Mouse (Mus musculus) macrophage (primary cell): Measurements from ENCODE around the gene Gm16485. TPM values are rescaled to one million over a fixed set of nuclear protein-coding genes. Genes with fewer than 3 reads are reported as not detected.

Source experiments
- H3K27ac ChIP-seq: fragments of 350-480 bp; formaldehyde crosslinking; 2 replicates; pipeline ENCODE4 v1.9.0; 2021
- H3K36me3 ChIP-seq: fragments of 350-480 bp; formaldehyde crosslinking; 2 replicates; pipeline ENCODE4 v1.9.0; 2021; ENCODE audit errors: inconsistent target
- H3K4me3 ChIP-seq: fragments of 350-480 bp; formaldehyde crosslinking; 2 replicates; pipeline ENCODE4 v1.9.0; 2021; ENCODE audit errors: inconsistent target
- H3K79me2 ChIP-seq: fragments of 350-480 bp; formaldehyde crosslinking; 2 replicates; pipeline ENCODE4 v1.9.0; 2021; ENCODE audit errors: inconsistent target
- WGBS: methylation state at CpG from one replicate; pipeline ENCODE4 v1.1.7; 2026; ENCODE audit warnings: inconsistent platforms; ENCODE audit not compliant: missing documents; 5-methylcytosine and 5-hydroxymethylcytosine counted together
- polyA plus RNA-seq: library from polyadenylated mRNA; stranded (reverse); fragments of 250-400 nt; gene quantifications from 3 replicates; pipeline ENCODE4 v1.2.4, GENCODE M21; 2018; ENCODE audit warnings: inconsistent platforms
- total RNA-seq, 78 experiments: library from RNA; depleted of rRNA; stranded (reverse); fragments of 250-400 nt; gene quantifications; 1 replicate in 9 of 78; 2 replicates in 24 of 78; 3 replicates in 43 of 78; 4 replicates in 2 of 78; pipeline ENCODE4 v1.2.4; 2018; ENCODE audit warnings: inconsistent platforms in 56 of 78

The Gm16485 gene
- not detected for total RNA-seq (2018; cell fraction: chromatin; rRNA removed)
- under 1 TPM in 2 of 26 experiments, not detected in 24; 0.04 to 0.05 TPM for total RNA-seq (2018; cell fraction: cytosol; rRNA removed)
- not detected for total RNA-seq (2018; cell fraction: nucleus; rRNA removed)
- not detected in 3 replicates for polyA plus RNA-seq

DNA sequence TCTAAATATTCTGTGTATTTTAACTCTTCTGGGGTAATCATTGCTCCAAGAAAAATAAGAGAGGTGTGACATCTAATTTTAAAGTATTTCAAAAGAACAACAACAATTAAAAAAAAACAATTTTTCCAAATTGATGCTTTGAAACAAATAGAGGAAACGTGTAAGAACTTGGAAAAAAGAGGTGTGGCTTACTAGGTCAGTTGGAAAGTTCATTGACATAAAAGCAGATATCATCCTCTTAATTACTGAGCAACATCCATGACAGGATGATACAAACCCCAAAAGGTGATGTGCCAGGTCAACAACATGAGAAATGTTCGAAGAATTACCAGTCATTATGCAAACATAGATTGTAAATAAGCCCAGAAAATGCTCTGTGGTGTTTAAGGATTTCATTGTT is at the start of gene Gm16485:
Gene Gm16485, plus strand, starts transcription at position 301 of the 400 bp plus-strand sequence.
- H3K36me3 ChIP-seq: no peaks in the 10 kb centered on the region
- H3K4me3 ChIP-seq: no peak within 1 kb of the TSS
- H3K27ac ChIP-seq: no peak within 1 kb of the TSS
- 86% methylated on average over 2 of the region's 2 CpGs for WGBS
- no peaks in the 10 kb centered on the region for H3K79me2 ChIP-seq

DNA sequence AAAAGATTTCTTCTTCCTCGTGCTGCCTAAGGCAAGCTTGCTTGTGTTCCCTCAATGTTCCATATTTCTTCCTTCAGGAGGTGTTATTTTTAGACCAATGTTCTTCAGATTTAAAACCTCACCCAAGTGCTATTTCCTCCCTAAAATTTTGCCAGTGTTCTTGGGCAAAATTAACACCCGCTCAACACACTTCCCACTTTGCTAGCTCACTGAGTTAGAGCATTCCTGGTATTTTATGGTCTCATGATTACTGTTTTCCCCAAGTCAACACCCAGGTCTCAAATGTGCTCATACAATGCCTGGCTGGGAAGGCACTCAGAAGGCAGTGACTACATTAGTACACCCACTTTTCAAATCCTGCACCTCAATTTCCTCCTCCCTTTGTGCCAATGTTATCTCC is 44.0 kb upstream of the Gm16485 start:
- 79% methylated on average over 2 of the region's 2 CpGs for WGBS
- Histone ChIP-seq H3K27ac (no peak overlapping the region), H3K4me3 (no peak overlapping the region), H3K36me3 (no peaks in the 10 kb centered on the region), H3K79me2 (no peaks in the 10 kb centered on the region)

DNA sequence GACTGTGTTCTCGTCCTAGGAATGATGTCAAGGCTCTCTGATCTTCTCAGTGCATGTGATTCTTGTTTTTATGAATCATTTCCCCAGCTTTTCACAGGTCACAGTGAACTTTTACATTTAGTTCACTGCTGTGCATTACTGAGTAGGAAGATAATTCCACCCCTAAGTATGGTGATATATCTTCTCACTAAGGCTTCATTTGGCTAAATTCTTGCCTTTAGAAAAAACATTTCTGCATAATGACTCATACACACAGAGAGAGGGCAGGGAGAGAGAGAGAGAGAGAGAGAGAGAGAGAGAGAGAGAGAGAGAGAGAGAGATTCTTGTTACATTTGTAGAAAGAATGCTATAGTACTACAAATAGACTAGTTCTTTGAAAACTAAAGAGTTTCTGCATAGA is 33.8 kb upstream of the Gm16485 start:
- 68% methylated on average over 1 of the region's 1 CpGs for WGBS

DNA sequence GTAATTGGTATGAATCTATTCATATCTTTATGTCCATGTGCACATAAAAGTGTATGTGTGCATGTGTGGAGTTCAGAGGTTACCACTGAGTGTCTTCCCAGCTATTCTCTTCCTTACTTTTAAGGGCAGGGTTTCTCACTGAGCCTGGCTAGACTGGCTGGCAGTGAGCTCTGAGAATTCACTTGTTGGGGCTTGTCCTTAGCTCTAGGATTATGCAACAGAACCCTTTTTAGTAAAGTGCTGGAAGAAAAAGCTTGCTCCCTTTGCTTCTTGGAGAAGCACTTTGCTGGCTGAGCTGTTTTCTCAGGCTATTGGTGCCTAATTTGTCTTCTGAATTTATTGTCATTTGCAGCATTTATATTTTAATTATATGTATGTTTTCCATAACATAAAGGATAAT is 18.3 kb upstream of the Gm16485 start:
- no peak overlapping the region for H3K27ac ChIP-seq
- no peaks in the 10 kb centered on the region for H3K79me2 ChIP-seq
- H3K4me3 ChIP-seq: no peak overlapping the region
- no peaks in the 10 kb centered on the region for H3K36me3 ChIP-seq

More for the DNA sequence above, 33.8 kb upstream of the Gm16485 start:
- Histone ChIP-seq H3K36me3 (no peaks in the 10 kb centered on the region), H3K27ac (no peak overlapping the region), H3K79me2 (no peaks in the 10 kb centered on the region), H3K4me3 (no peak overlapping the region)

DNA sequence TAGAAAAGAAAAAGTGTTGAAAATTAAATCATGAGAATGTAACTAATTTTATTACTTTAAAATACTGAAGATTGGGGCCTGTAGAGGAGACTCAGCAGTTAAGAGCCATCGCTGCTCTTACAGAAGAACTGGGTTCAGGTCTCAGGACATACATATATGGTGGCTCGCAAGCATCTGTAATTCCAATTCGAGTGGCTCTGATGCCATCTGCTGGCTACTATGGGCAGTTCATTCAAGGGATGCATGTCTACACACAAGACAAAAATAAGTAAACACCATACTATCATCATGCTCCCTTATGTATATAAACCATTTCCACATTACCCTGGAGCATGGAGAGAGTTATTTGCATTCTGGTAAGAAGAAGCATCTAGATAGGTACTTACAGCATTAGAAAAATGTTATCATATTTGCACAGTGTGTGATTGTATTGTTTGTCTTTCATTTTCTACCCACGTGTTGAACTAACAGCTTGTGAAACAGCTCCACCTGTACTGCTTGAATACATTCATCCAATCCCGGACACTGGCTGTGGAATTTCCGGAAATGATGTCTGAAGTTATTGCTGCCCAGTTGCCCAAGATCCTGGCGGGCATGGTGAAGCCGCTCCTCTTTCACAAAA is 7.0 kb upstream of the Gm16485 start:
- Histone ChIP-seq H3K4me3 (no peak overlapping the region), H3K79me2 (no peaks in the 10 kb centered on the region), H3K36me3 (no peaks in the 10 kb centered on the region), H3K27ac (no peak overlapping the region)
- 63% methylated on average over 8 of the region's 8 CpGs for WGBS

DNA sequence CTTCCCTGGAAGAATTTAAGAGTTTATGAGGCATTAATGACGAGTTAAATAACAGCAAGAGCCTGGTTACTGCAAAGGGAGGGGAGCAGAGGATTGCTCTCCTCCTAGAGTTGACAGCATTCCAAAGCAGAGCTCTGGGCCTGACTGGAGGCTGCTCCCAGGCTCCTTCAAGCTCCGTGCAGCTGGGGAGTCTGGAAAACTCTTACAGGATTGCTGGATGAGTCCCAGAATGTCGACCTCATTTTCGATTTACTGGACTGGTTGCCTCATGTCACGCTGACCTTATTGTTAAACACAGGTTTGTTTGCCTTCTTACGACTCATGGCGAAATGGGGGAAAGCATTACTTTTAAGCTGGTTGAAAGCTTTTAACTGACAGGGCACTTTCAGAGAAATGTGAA is 1.4 kb upstream of the Gm16485 start:
- H3K27ac ChIP-seq: no peak overlapping the region
- no peaks in the 10 kb centered on the region for H3K36me3 ChIP-seq

DNA sequence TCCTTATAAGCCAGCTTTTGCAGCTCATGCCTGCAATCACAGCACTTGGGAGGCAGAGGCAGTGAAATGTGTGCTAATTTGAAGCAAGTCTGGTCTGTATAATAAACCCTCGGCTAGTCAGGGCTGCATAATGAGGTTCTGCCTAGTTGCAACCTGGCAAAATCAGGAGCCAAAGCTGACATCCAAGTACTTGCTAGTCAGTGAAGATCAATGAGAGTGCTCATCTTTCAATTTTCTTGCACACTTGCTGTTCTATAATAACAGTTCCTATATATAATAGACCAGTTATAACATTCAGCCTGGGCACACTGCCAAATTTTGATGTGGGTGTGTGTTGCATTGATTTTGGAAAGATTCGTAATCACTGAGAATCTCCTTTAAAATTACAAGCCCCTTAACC is 6.2 kb downstream of the Gm16485 start:
- 78% methylated on average over 2 of the region's 2 CpGs for WGBS
- Histone ChIP-seq H3K79me2 (no peaks in the 10 kb centered on the region), H3K4me3 (no peak overlapping the region), H3K36me3 (no peaks in the 10 kb centered on the region), H3K27ac (no peak overlapping the region)

More for the DNA sequence above, 1.4 kb upstream of the Gm16485 start:
- no peaks in the 10 kb centered on the region for H3K79me2 ChIP-seq
- 76% methylated on average over 7 of the region's 7 CpGs for WGBS
- H3K4me3 ChIP-seq: no peak overlapping the region

DNA sequence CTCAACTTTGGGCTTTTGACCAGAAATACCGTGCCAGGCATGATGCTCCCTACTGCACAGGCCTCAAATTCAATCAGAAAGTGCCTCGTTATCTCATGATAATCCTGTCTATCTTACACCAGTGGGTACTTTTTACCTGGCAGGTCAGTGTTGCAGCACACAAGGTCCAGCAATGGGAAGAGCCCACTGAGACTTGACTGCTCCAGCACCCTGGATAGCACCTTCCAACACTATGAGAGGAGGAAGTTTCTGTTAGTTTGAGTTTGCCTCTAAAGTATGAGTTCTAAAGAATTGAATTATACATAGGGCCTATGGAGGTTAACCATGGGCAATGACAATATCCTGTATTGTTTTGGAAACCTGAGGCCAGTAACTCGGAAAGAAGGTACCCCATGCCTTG is 10.7 kb downstream of the Gm16485 start:
- WGBS: 78% methylated on average over 3 of the region's 3 CpGs
- Histone ChIP-seq H3K36me3 (no peaks in the 10 kb centered on the region), H3K4me3 (no peak overlapping the region), H3K27ac (no peak overlapping the region), H3K79me2 (no peaks in the 10 kb centered on the region)

DNA sequence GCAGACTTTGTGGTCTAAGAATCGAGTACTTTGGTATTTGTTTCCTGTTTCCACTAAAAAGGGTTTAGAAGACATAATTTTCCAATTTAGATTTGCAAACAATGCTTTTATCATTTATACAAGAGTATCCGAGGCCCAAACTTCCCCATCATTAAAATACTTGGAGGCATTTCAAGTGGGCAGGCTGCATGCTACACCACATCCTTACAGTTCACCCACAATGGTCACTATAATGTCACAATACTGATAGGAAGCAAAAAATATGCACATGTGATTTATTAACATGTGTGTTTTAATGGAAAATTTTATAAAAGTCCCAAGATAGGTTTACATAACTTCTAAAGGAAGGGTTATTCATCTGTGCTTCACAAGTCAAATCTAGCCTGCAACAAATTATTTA is 24.9 kb downstream of the Gm16485 start:
- no peaks in the 10 kb centered on the region for H3K36me3 ChIP-seq
- H3K4me3 ChIP-seq: no peak overlapping the region
- no peak overlapping the region for H3K27ac ChIP-seq
- H3K79me2 ChIP-seq: no peaks in the 10 kb centered on the region
- WGBS: 0% methylated on average over 2 of the region's 2 CpGs

DNA sequence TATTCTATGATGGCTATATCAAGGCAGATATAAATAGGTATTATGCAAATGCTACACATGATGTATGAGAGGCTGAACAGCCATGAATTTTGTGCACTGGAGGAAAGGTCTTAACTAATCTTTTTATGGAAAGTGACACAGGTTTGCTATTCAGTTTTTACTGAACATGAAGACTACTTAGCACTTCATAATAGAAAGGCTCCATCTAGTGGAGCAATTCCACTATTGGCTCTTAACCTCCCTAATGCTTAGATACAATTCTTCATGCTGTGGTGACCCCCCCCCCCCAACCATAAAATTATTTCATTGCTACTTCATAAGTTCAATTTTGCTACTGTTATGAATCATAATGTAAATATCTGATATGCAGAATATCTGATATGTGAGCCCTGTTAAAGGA is 29.6 kb downstream of the Gm16485 start:
- no peaks in the 10 kb centered on the region for H3K79me2 ChIP-seq
- no peaks in the 10 kb centered on the region for H3K36me3 ChIP-seq
- H3K4me3 ChIP-seq: no peak overlapping the region
- H3K27ac ChIP-seq: no peak overlapping the region

DNA sequence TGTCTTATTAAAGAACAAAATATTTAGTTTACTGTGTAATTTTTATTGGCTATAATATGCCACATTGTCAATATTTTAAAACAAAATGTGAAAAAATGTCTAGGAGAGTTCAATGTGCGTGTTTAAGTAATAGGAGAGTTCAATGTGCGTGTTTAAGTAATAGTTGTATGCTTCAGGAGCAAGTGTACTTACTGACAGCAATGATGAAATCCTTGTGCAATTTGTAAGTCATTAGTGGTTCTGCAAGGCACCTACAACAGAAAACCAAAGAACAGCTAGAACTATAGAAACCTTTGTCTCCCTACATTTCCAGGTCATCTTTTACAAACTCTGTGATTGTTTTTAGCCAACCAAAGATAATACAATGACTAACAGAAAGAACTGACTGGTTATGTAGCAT is 43.5 kb downstream of the Gm16485 start:
- H3K4me3 ChIP-seq: no peak overlapping the region
- no peaks in the 10 kb centered on the region for H3K79me2 ChIP-seq
- 84% methylated on average over 2 of the region's 2 CpGs for WGBS
- H3K27ac ChIP-seq: no peak overlapping the region
- no peaks in the 10 kb centered on the region for H3K36me3 ChIP-seq

Other genes with a start within 250 kb of the Gm16485 start
- gene Pgr, start 72.0 kb upstream of the Gm16485 start, polyA plus RNA-seq: 0.06 TPM in 1 of 3 replicates, not detected in the others